Mouse (Mus musculus): Measurements from ENCODE around the gene Prkaa2.

DNA sequence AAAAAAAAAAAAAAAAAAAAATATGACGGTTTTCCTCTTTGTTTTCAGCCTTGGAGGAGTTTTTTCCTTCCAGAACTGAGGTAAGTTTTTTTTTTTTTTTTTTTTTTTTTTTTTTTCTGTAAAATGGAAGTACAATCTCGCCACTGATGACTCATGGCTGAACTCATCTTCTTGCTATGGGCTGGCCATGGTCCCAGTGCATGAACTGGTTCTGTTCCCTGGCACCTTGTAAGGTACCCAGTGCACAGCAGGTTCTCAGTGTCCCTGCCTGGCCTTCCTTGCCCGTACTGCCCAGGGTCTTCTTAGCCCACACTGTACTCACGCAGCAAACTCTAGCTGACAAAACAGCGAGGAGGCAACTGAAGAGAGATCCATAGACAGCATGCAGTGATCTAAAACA lies 121.6 kb downstream of the Prkaa2 start:
- TF ChIP-seq CTCF (IDR thresholded peaks at IDR 0.05; ENCODE audit: low read depth, low read length) = no peak
- TF ChIP-seq GATA1 (IDR thresholded peaks at IDR 0.05; ENCODE audit: borderline replicate concordance, low read length) = no peak
- TF ChIP-seq POLR2AphosphoS5 (IDR thresholded peaks at IDR 0.05; ENCODE audit: insufficient replicate concordance, low read depth, low read length) = no peak
- no peak for TF ChIP-seq TAL1 (conservative IDR thresholded peaks at IDR 0.05; ENCODE audit: low read depth, low read length)

All from G1E (cell line).